Mouse (Mus musculus) cerebellum, adult 2 months (tissue): Measurements from ENCODE around the gene Peak1.

ENCODE experiments used
- CTCF ChIP-seq: fragments of 200-500 bp; IDR thresholded peaks from 2 replicates; pipeline ENCODE4 v1.5.1; 2011; ENCODE audit warnings: low read depth, mild to moderate bottlenecking, control low read depth, low read length, moderate library complexity, borderline replicate concordance; ENCODE audit not compliant: insufficient read depth
- POLR2A ChIP-seq: fragments of 200-500 bp; IDR thresholded peaks from 2 replicates; pipeline ENCODE4 v1.6.1; 2011; ENCODE audit warnings: low read length, control low read depth, borderline replicate concordance; ENCODE audit not compliant: insufficient read depth

- TF ChIP-seq POLR2A (no peak), CTCF (no peak)
Measured at GRCm38 (mm10) chr9:56208817-56209216, 209.1 kb downstream of the Peak1 start.
